Mouse (Mus musculus) hindbrain, embryonic 16.5 days (tissue): ENCODE results near the gene Klra7. TPM values are rescaled to one million over a fixed set of nuclear protein-coding genes. Genes with fewer than 3 reads are reported as not detected.
"Not testable (repeated sequence)": the region's sequence is repeated elsewhere in the genome, so short reads cannot be mapped to it uniquely, and the experiment has no call there.

Experiments
- ATAC-seq: fragments of 200-750 bp; cut with Nextera tagmentation; 2 replicates; pipeline ENCODE4 v1.8.0; 2017; ENCODE audit warnings: moderate TSS enrichment, moderate library complexity
- H3K27ac ChIP-seq: fragments of 300-500 bp; sonication (generic); 2 replicates; pipeline ENCODE4 v1.5.1; 2014; ENCODE audit warnings: low read depth, mild to moderate bottlenecking, control low read depth, low read length, moderate library complexity
- H3K27me3 ChIP-seq: fragments of 300-500 bp; sonication (generic); replicated peaks from 2 replicates; pipeline ENCODE4 v1.6.1; 2014; ENCODE audit warnings: low read length; ENCODE audit not compliant: control insufficient read depth, insufficient read depth
- H3K36me3 ChIP-seq: fragments of 300-500 bp; sonication (generic); 2 replicates; pipeline ENCODE4 v1.6.1; 2014; ENCODE audit warnings: mild to moderate bottlenecking, low read length, moderate library complexity, mixed read lengths; ENCODE audit not compliant: control insufficient read depth, insufficient read depth
- H3K4me1 ChIP-seq: fragments of 300-500 bp; sonication (generic); 2 replicates; pipeline ENCODE4 v1.6.1; 2014; ENCODE audit warnings: low read depth, low read length; ENCODE audit not compliant: control insufficient read depth, insufficient read depth
- H3K4me2 ChIP-seq: fragments of 300-500 bp; sonication (generic); 2 replicates; pipeline ENCODE4 v1.6.1; 2014; ENCODE audit warnings: mild to moderate bottlenecking, low read length, control low read depth, moderate library complexity
- H3K4me3 ChIP-seq: fragments of 300-500 bp; sonication (generic); 2 replicates; pipeline ENCODE4 v1.5.1; 2014; ENCODE audit warnings: mild to moderate bottlenecking, low read length, control low read depth, moderate library complexity
- H3K9ac ChIP-seq: fragments of 300-500 bp; sonication (generic); 2 replicates; pipeline ENCODE4 v1.6.1; 2014; ENCODE audit warnings: low read depth, mild to moderate bottlenecking, control low read depth, low read length, moderate library complexity
- H3K9me3 ChIP-seq: fragments of 300-500 bp; sonication (generic); 2 replicates; pipeline ENCODE4 v1.6.1; 2014; ENCODE audit warnings: mild to moderate bottlenecking, low read length, moderate library complexity; ENCODE audit not compliant: control insufficient read depth
- WGBS: fragments of 180-500 bp; shearing (Covaris S2); extraction: QIAGEN DNeasy Blood & Tissue Kit; methylation state at CpG from one replicate; pipeline ENCODE4 v1.1.7; 2014; 5-methylcytosine and 5-hydroxymethylcytosine counted together
- polyA plus RNA-seq: library from polyadenylated mRNA; unstranded; fragments of >200 nt; fragmentation: Nextera tagmentation; extraction: Ambion mirVana; gene quantifications from 2 replicates; pipeline ENCODE4 v1.2.1, GENCODE M21; 2015

Gene Klra7
- not detected in 2 replicates for polyA plus RNA-seq

- Histone ChIP-seq H3K4me2 (no peak within 1 kb of the TSS), H3K4me1 (no peaks in the 10 kb centered on the region), H3K9ac (no peak within 1 kb of the TSS), H3K4me3 (no peak within 1 kb of the TSS), H3K27ac (no peak within 1 kb of the TSS), H3K27me3 (no peaks in the 10 kb centered on the region), H3K9me3 (0 out of 2 replicates have a peak, but pooled peaks cover 2% of the 10 kb centered on the region), H3K36me3 (no peaks in the 10 kb centered on the region)
- no peak for ATAC-seq
These were observed at the start of gene Klra7 for GRCm38 (mm10) chr6:130233222-130233621. Klra7 (minus strand) TSS chr6:130233322.

GRCm38 (mm10) chr6:130281828-130282227 is 48.7 kb upstream of the Klra7 start, which contains the start of gene Klra10:
Klra10 (minus strand) TSS chr6:130281928.
- not testable (repeated sequence) for H3K4me3 ChIP-seq, H3K27ac ChIP-seq, H3K4me1 ChIP-seq, H3K4me2 ChIP-seq, H3K36me3 ChIP-seq, H3K27me3 ChIP-seq, H3K9me3 ChIP-seq, ATAC-seq, H3K9ac ChIP-seq
- WGBS = 69% methylated on average over 1 of the region's 1 CpGs

- 94% methylated on average over 2 of the region's 2 CpGs for WGBS
- Histone ChIP-seq H3K4me2 (no peak overlapping the region), H3K9me3 (peaks cover 21% of the 10 kb centered on the region), H3K4me3 (no peak overlapping the region), H3K4me1 (no peaks in the 10 kb centered on the region), H3K9ac (no peak overlapping the region), H3K36me3 (no peaks in the 10 kb centered on the region), H3K27ac (no peak overlapping the region), H3K27me3 (no peaks in the 10 kb centered on the region)
- no peak for ATAC-seq
These were observed 22.2 kb upstream of the Klra7 start for GRCm38 (mm10) chr6:130255326-130255725.

GRCm38 (mm10) chr6:130237536-130237935 is 4.4 kb upstream of the Klra7 start:
- Histone ChIP-seq H3K27me3 (no peaks in the 10 kb centered on the region), H3K36me3 (no peaks in the 10 kb centered on the region), H3K9ac (no peak overlapping the region), H3K4me1 (no peaks in the 10 kb centered on the region), H3K27ac (no peak overlapping the region), H3K4me3 (no peak overlapping the region), H3K9me3 (no peaks in the 10 kb centered on the region; the same call in 1 of the 2 replicates), H3K4me2 (no peak overlapping the region)
- 69% methylated on average over 2 of the region's 2 CpGs for WGBS
- no peak for ATAC-seq

GRCm38 (mm10) chr6:130236635-130237034 is 3.5 kb upstream of the Klra7 start:
- Histone ChIP-seq H3K4me1 (no peaks in the 10 kb centered on the region), H3K27me3 (no peaks in the 10 kb centered on the region), H3K9me3 (no peaks in the 10 kb centered on the region; the same call in 1 of the 2 replicates), H3K27ac (no peak overlapping the region), H3K36me3 (no peaks in the 10 kb centered on the region), H3K4me3 (no peak overlapping the region), H3K4me2 (no peak overlapping the region), H3K9ac (no peak overlapping the region)
- WGBS = 40% methylated on average over 1 of the region's 1 CpGs
- no peak for ATAC-seq

- not testable (repeated sequence) for H3K27ac ChIP-seq, H3K27me3 ChIP-seq, H3K4me3 ChIP-seq, H3K9ac ChIP-seq, H3K9me3 ChIP-seq, H3K4me1 ChIP-seq, ATAC-seq, H3K4me2 ChIP-seq, H3K36me3 ChIP-seq
- WGBS = 96% methylated on average over 1 of the region's 1 CpGs
These were observed 35.7 kb downstream of the Klra7 start for GRCm38 (mm10) chr6:130197453-130197852.

- not testable (repeated sequence) for H3K4me1 ChIP-seq, H3K4me2 ChIP-seq, ATAC-seq, H3K36me3 ChIP-seq, H3K27ac ChIP-seq, H3K9me3 ChIP-seq, H3K9ac ChIP-seq, H3K27me3 ChIP-seq, H3K4me3 ChIP-seq
- WGBS = 54% methylated on average over 3 of the region's 3 CpGs
These were observed 40.1 kb downstream of the Klra7 start, which contains the start of gene Klra9 for GRCm38 (mm10) chr6:130193012-130193411. Klra9 (minus strand) TSS chr6:130193112.

Other genes with a start within 250 kb of the Klra7 start
- not detected in 2 replicates for gene Klra6, start 206.4 kb downstream of the Klra7 start, polyA plus RNA-seq
- not detected in 2 replicates for gene Klra4, start 166.1 kb downstream of the Klra7 start, polyA plus RNA-seq
- gene Klra8, start 103.4 kb downstream of the Klra7 start, polyA plus RNA-seq = not detected in 2 replicates
- gene Klra9, start 40.2 kb downstream of the Klra7 start, polyA plus RNA-seq = not detected in 2 replicates
- gene Klra10, start 48.6 kb upstream of the Klra7 start, polyA plus RNA-seq = not detected in 2 replicates
- gene Klra3, start 104.3 kb upstream of the Klra7 start, polyA plus RNA-seq = not detected in 2 replicates
- gene Klra1, start 153.6 kb upstream of the Klra7 start, polyA plus RNA-seq = not detected in 2 replicates